Mouse (Mus musculus) small intestine, adult 2 months (tissue): ENCODE data around the gene Srarp. TPM values are rescaled to one million over a fixed set of nuclear protein-coding genes. Genes with fewer than 3 reads are reported as not detected.

Experiments
- H3K27ac ChIP-seq: fragments of 200-500 bp; 2 replicates; pipeline ENCODE4 v1.5.1; 2012; ENCODE audit warnings: low read depth, low read length, control low read depth, inconsistent platforms; ENCODE audit not compliant: insufficient read depth
- H3K27me3 ChIP-seq: fragments of 200-500 bp; 2 replicates; pipeline ENCODE4 v1.6.1; 2012; ENCODE audit warnings: mild to moderate bottlenecking, moderate library complexity, low read length, inconsistent platforms; ENCODE audit not compliant: control insufficient read depth, insufficient read depth
- H3K36me3 ChIP-seq: fragments of 200-500 bp; 2 replicates; pipeline ENCODE4 v1.6.1; 2012; ENCODE audit warnings: mild to moderate bottlenecking, low read length, control low read depth, inconsistent platforms; ENCODE audit not compliant: control insufficient read depth, insufficient read depth
- H3K4me1 ChIP-seq: fragments of 200-500 bp; 2 replicates; pipeline ENCODE4 v1.6.1; 2012; ENCODE audit warnings: low read length, inconsistent platforms, mixed read lengths; ENCODE audit not compliant: control insufficient read depth, insufficient read depth, insufficient read length
- H3K4me3 ChIP-seq: fragments of 200-500 bp; 2 replicates; pipeline ENCODE4 v1.5.1; 2012; ENCODE audit warnings: low read depth, mild to moderate bottlenecking, control low read depth, inconsistent platforms, low read length, moderate library complexity
- CTCF ChIP-seq: fragments of 200-500 bp; IDR thresholded peaks from 2 replicates; pipeline ENCODE4 v1.5.1; 2012; ENCODE audit warnings: low read depth, mild to moderate bottlenecking, control low read depth, inconsistent platforms, low read length, moderate library complexity, mixed read lengths; ENCODE audit not compliant: insufficient replicate concordance, insufficient read length; ENCODE audit errors: extremely low read depth
- POLR2A ChIP-seq: fragments of 200-500 bp; IDR thresholded peaks from 2 replicates; pipeline ENCODE4 v1.6.1; 2012; ENCODE audit warnings: low read depth, mild to moderate bottlenecking, control low read depth, inconsistent platforms, low read length, moderate library complexity
- WGBS: fragments of 180-500 bp; shearing (Covaris S2); methylation state at CpG from one replicate; pipeline ENCODE4 v1.1.7; 2018; 5-methylcytosine and 5-hydroxymethylcytosine counted together
- polyA plus RNA-seq: library from polyadenylated mRNA; depleted of rRNA; stranded (reverse); fragments of >200 nt; gene quantifications from 2 replicates; pipeline ENCODE4 v1.2.3, GENCODE M21; 2012

Gene Srarp
- polyA plus RNA-seq, 1 experiment: not detected

GRCm38 (mm10) chr4:141420192-141420829 is 15.6 kb downstream of the Srarp start, which contains the start of gene Hspb7:
Gene Hspb7, plus strand, starts transcription at chr4:141420779.
- Histone ChIP-seq H3K27ac (peak within 1 kb of the TSS; percentile 49), H3K27me3 (peaks cover 3% of the 10 kb centered on the region; the same call in 1 of the 2 replicates), H3K36me3 (no peaks in the 10 kb centered on the region), H3K4me1 (peaks cover 11% of the 10 kb centered on the region), H3K4me3 (peak within 1 kb of the TSS; percentile 46)
- WGBS: 60% methylated on average over 9 of the region's 9 CpGs
- TF ChIP-seq POLR2A (no peak), CTCF (no peak)

GRCm38 (mm10) chr4:141419398-141420191 is 16.3 kb downstream of the Srarp start:
- TF ChIP-seq POLR2A: no peak
- TF ChIP-seq CTCF: no peak
- no peaks in the 10 kb centered on the region for H3K27me3 ChIP-seq
- no peak overlapping the region for H3K4me3 ChIP-seq
- no peaks in the 10 kb centered on the region for H3K36me3 ChIP-seq
- WGBS: 71% methylated on average over 27 of the region's 27 CpGs
- H3K4me1 ChIP-seq: peaks cover 11% of the 10 kb centered on the region
- no peak overlapping the region for H3K27ac ChIP-seq

GRCm38 (mm10) chr4:141415924-141416323 is 20.0 kb downstream of the Srarp start, which contains the start of gene Clcnkb:
Gene Clcnkb, minus strand, starts transcription at chr4:141416014.
- H3K27ac ChIP-seq: no peak within 1 kb of the TSS
- H3K4me3 ChIP-seq: no peak within 1 kb of the TSS
- H3K27me3 ChIP-seq: no peaks in the 10 kb centered on the region
- no peak for TF ChIP-seq CTCF
- no peak for TF ChIP-seq POLR2A
- H3K4me1 ChIP-seq: peaks cover 4% of the 10 kb centered on the region; the same call in 1 of the 2 replicates
- no peaks in the 10 kb centered on the region for H3K36me3 ChIP-seq
- 50% methylated on average over 7 of the region's 7 CpGs for WGBS

DNA sequence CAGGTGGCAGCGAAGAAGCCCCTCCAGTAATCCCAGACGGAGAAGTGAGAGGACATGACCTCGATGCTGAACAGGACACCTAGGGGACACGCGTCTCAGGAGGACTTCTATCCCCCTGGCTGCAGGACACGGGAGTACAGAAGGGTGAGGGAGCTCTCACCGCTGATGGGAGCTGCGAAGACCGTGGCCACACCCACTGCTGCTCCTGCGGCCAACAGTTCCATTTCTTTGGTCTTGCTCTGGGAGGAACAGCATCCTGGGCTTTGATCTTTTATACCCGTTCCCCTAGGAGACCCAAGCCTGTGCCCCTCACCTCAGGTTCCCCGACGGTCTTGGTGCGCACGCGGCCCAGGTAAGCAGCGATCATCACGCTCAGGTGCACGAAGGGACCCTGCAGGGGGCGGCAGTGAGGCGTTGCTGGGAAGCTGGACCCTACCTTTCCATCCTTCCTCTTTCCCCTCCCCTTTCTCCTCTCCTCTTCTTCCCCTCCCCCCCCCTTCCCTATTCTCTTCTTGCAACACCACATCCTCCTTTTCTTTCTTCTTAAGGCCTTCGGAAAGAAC is 24.4 kb downstream of the Srarp start:
- no peak overlapping the region for H3K4me3 ChIP-seq
- no peaks in the 10 kb centered on the region for H3K36me3 ChIP-seq
- H3K27me3 ChIP-seq: no peaks in the 10 kb centered on the region
- 32% methylated on average over 22 of the region's 22 CpGs for WGBS
- peaks cover 4% of the 10 kb centered on the region; the same call in 1 of the 2 replicates for H3K4me1 ChIP-seq
- no peak for TF ChIP-seq CTCF
- no peak for TF ChIP-seq POLR2A
- H3K27ac ChIP-seq: no peak overlapping the region

DNA sequence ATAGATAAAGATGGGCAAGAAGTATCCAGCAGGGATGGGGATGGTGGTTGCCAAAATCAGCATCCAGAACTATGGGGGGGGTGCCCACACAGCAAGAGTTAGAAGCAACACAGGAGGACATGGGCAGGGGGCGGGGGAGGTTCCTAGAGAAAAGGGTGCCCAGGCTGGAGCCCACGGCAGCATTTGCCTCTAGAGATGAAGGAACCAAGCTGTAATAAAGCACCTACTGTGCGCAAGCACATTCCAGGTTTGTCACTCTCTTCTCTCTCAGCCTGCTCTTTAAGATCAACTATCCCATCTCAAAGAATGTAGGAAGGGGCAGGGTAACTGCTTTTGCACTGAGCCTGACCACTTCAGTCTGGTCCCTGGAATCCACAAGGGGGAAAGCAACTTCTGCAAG is 27.3 kb downstream of the Srarp start:
- TF ChIP-seq CTCF (no peak), POLR2A (no peak)
- H3K27me3 ChIP-seq: no peaks in the 10 kb centered on the region
- H3K36me3 ChIP-seq: no peaks in the 10 kb centered on the region
- 93% methylated on average over 3 of the region's 3 CpGs for WGBS
- peaks cover 13% of the 10 kb centered on the region for H3K4me1 ChIP-seq
- H3K4me3 ChIP-seq: no peak overlapping the region
- H3K27ac ChIP-seq: no peak overlapping the region

DNA sequence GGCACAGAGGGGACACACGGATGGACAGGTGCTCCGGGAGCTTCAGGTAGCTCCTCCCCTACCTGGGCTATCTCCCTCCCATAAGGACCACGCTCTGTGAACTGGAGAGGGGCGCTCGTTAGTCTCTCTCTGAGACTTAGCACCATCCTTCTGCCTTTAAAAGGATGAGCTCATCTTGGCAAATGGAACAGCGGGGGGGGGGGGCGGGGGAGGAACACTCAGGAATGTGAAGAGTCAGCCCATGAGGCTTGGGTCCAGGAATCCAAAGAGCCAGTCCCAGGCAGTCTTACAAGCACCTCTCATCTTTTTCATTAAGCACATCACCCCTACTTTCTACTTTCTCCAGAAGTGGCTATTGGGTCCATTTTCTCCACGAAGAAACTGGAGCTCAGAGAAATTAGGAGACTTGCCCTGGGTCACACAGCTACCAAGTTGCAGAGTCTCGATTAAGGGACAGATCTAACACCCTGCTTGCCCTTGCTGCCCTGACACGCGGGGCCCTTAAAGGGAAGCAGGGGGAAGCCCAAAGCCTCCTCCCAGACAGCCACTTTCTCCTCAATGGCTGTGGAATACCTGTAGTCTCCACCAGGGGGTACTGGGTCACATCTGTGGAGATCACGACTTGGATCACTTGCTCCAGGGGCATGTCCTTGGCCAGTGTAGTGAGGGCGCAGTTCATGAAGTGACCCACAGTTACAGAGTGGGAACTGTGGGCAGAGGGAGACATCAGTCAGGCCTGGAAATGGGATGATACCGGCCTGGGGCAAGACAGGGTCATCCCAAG is 29.2 kb downstream of the Srarp start:
- H3K4me1 ChIP-seq: peaks cover 13% of the 10 kb centered on the region
- no peaks in the 10 kb centered on the region for H3K36me3 ChIP-seq
- peak overlapping the region; percentile 10; the same call in 1 of the 2 replicates for H3K27ac ChIP-seq
- 43% methylated on average over 14 of the region's 14 CpGs for WGBS
- no peak overlapping the region for H3K4me3 ChIP-seq
- peak; percentile 61; the same call in 1 of the 2 replicates for TF ChIP-seq CTCF
- TF ChIP-seq POLR2A: no peak
- no peaks in the 10 kb centered on the region for H3K27me3 ChIP-seq
